Mouse (Mus musculus) right cerebral cortex, adult 2 months (tissue): Measurements from ENCODE around the gene Gse1.

ENCODE experiments used
- DNase-seq, 2 experiments: peaks; one replicate each; pipeline ENCODE4 v3.0.0; 2021 to 2022; ENCODE audit warnings: low spot score in 2 of 2

Gene Gse1

DNA sequence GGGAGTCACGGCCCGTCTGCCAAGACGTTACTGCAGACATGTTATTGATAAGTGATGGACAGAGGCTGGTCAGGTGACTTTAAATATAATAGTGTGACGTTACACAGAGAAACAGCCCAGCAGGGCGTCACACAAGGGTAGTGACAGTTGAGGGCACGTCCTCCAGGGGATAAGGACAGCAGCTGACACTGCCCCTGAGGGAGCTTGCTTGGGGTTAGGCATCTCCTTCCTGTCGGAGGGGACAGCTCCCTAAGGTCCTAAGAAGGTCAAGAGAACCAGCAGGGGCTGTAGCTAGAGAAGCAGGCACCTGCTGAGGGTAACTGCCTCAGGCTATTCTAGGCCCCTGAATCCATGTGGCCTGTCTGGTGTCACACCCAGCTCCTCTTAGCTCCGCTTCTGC, 343.3 kb downstream of the Gse1 start:
- no peak for DNase-seq

DNA sequence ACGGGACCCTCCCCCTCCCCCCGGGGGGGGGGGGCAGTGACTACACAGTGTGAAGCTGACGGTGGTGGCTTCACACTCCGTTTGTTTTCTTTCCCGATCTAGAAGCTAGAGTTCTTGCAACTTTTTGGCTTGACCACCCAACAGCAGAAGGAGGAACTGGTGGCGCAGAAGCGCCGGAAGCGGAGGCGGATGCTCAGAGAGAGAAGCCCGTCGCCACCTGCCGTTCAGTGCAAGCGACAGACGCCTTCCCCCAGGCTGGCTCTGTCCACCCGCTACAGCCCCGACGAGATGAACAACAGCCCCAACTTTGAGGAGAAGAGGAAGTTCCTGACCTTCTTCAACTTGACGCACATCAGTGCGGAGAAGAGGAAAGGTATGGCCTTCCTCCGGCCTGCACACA, 344.3 kb downstream of the Gse1 start:
- DNase-seq, result peak in 1 of 2 experiments; percentile 69

DNA sequence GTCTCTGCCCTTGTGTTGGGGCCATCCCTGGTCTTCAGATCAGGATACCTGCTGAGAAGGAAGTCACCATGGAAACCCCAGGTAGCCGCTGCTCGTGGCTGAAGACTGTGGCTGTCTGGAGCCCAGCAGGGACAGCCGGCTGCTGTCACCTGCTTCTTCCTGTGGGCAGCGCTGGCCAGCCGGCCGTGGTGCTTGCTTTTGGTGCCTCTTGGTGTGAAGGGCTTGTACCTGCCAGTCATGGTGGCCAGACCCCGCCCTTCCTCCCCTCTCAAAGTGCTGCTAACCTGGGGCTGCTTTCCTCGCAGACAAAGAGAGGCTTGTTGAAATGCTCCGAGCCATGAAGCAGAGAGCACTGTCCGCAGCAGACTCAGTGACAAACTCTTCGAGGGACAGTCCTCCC, 345.6 kb downstream of the Gse1 start:
- no peak for DNase-seq

DNA sequence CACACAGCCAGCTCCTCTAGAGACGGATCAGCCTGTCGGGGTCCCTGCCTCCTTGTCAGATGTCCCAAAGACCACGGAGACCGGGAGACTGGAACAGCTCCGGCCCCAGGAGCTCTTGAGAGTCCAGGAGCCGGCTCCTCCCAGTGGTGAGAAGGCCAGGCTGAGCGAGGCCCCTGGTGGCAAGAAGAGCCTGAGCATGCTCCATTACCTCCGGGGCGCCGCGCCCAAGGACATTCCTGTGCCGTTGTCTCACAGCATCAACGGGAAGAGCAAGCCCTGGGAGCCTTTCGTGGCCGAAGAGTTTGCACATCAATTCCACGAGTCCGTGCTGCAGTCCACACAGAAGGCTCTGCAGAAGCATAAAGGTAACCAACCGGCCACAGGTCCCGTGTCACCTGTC, 346.7 kb downstream of the Gse1 start:
- DNase-seq, result no peak

DNA sequence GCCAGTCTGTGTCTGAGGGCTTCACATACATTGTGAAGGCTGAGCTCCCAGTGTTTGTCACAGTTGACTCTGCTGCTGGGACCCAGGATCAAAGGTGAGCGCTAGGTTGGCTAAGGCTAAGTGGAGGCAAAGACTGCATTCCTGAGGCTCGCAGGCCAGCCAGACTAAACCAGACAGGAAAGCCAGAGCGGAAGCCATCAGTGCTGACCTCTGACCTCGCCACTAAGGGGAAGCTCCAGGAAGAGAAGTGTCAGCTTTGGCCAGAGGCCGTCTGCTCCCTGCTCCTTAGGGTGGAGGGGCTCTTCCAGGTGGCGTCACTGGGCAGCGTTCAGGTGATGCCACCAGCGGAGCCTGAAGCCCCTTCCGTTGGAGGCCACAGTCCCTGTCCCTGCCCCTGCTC, 347.5 kb downstream of the Gse1 start:
- no peak for DNase-seq

DNA sequence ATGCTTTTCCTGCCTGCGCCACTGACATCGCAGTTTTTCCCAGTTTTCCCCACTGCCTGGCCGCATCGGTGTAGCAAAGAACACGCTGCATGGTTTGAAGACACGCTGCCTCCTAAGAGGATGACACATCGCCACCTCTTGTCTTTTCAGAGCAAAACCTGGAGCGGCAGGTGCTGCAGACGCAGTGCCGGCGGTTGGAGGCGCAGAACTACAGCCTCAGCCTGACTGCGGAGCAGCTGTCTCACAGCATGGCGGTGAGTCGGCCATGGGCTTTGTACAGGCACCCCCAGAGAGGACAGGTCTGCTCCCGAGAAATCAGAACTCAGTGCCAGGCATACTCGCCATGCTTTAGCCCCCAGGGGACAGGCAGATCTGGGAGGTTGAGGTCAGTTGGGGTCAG, 349.6 kb downstream of the Gse1 start:
- DNase-seq, result no peak

DNA sequence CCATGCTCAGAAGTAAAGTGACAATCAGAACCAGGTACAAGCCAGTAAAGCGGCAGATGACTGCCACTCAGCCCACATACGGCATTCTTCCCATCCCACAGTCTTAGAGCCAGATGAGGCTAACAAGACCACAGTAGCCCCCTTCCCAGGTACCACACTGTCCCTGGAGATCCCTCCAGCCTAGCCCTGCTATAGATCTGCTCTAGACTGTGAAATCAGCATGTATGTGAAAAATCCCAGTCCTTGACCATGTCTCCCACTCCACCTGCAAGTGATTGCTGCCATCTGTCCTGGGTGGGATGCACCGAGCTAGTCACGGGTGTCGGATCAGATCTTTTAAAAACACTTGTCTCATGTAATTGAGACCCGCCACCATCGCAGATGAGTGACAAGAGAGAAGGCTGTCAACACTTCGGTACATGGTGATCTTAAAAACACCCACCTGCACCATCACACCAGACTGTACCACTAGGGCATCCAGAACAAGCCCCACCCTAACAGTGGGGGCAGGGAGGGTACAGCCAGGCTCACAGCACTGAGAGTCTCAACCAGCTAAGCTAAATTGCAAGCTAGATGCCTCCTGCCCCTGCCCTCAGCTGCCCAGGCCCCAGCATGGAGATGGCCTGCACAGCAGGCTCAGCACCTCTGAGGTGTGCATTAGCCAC, 352.2 kb downstream of the Gse1 start:
- DNase-seq, result no peak

DNA sequence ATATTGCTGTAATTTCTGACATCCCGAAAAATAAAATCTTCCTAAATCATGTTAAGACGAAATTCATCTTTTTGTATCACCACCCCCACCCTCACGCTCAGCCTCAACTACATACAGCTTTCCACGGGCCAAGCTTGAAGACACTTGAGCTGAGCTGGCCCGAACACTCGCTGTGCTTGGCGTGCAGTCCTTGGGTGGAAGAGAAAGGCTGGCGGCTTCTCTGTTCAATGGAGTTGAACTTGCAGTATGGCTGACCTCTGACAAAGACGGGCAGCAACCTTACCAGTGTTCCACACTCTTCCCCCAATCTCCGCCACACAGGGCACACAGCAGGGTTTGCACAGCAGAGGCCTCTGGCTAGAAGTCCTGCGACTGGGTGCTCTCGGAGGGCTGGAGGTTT, 353.1 kb downstream of the Gse1 start:
- no peak for DNase-seq

DNA sequence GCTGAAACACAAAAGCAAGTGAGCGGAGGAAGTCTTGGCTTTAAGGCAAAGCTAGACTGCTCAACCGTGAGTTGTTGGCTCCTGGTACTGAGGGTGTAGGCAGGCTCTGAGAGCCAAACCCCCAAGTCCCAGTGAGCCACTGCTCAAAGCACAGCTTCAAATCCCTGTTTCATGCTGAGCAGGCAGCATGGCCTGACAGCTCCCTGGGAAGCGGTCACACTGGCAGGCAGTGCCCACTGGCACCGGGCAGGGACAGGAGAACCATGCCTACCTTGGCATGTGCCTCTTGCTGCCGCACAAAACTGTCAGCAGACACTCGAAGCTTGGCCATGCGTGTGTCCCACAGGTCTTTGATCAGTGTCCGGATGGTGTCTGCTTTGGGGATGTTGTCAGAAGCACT, 353.6 kb downstream of the Gse1 start:
- DNase-seq, result no peak

GRCm38 (mm10) chr8:120585521-120585920, 357.3 kb downstream of the Gse1 start:
- no peak for DNase-seq

GRCm38 (mm10) chr8:120588908-120589771, 360.9 kb downstream of the Gse1 start, which contains the start of gene Gins2:
TSS of gene Gins2 (minus strand) at chr8:120589304.
- DNase-seq, result peak; percentile 98 to 99

GRCm38 (mm10) chr8:120589921-120590320, 361.7 kb downstream of the Gse1 start:
- DNase-seq, result no peak

GRCm38 (mm10) chr8:120591587-120592292, 363.5 kb downstream of the Gse1 start:
- DNase-seq, result no peak

- DNase-seq, result no peak
Observed at GRCm38 (mm10) chr8:120594571-120594970, 366.3 kb downstream of the Gse1 start.

DNA sequence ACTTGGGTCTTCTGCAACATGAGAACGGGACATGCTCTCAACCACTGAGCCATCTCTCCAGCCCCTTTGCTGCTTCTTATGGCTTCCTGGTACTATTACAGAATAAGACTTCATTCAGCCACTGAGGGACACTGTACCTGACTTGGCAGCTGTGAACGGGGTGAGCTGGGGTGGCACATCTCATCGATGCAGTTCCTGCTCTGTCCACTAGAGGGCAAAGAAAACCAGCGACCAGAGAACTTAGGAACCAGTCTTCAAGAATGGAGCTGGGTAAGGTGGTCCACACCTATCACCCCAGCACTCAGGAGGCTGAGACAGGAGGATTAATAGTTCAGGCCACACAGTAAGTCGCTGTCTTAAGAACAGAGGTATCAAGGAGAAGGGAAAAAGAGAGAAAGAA, 367.7 kb downstream of the Gse1 start:
- peak; percentile 55 to 61 for DNase-seq

- peak; percentile 87 to 90 for DNase-seq
Observed at GRCm38 (mm10) chr8:120598579-120598978, 370.3 kb downstream of the Gse1 start.

DNA sequence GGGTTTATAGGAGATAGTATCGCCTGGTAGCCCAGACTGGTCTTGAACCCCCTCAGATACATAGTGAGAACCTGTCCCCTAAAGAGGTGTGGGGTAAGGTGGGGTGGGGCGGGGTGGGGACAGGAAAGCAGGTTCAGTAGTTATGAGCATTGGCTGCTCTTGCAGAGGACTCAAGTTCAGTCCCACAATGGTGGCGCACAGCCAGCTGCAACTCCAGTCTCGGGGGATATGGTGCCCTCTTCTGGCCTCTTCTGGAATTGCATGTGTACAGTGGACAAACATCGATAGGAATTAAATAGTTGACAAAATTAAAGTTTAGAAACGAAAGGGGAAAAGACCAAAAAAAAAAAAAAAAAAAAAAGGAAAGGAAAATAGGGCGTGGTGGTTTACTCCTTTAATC, 371.2 kb downstream of the Gse1 start:
- peak; percentile 79 to 84 for DNase-seq

GRCm38 (mm10) chr8:120602672-120603071, 374.4 kb downstream of the Gse1 start:
- no peak for DNase-seq

DNA sequence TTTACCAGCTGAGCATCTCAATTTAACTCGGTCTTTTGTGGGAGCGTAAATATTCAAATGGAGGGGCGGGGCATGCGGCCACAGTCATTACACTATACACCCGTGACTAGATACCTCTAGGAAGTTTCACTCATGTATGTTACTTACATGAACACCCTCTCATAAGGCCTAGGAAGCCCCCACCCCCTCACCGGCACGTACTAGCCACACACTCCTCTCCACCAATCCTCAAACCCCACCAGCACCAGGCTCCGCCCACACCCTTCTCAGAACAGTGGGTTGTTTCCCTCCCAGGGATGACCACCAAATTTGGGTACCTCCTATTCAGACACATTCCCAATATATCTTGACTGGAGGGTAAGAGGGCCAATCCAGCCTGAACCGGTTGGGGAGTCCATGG, 379.2 kb downstream of the Gse1 start:
- no peak for DNase-seq

DNA sequence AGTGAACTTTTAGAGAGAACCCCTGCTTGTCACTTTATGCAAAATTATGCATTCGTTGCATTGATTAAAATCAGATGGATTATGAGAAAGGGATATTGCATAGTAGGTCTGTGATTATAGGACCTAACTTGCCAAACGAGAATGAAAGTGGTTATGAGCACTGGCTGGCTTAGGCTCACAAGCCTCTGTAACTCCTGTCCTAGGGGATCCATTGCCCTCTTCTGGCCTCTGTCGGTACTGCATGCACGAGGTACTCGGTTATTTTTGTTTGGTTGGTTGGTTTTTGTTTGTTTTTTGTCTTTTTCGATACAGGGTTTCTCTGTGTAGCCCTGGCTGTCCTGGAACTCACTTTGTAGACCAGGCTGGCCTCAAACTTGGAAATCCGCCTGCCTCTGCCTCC, 379.6 kb downstream of the Gse1 start:
- peak; percentile 85 to 89 for DNase-seq

- DNase-seq, result no peak
Observed at GRCm38 (mm10) chr8:120610824-120611223, 382.6 kb downstream of the Gse1 start.

- no peak for DNase-seq
Observed at GRCm38 (mm10) chr8:120614491-120614890, 386.2 kb downstream of the Gse1 start.
